Mouse (Mus musculus): ENCODE measurements at regions not wholly inside any gene's neighbourhood (a gene's known extent, or its start where the extent isn't known, plus 50 kb on each side); places are given as distances from the start of the nearest gene placed in this dataset.
A peak's percentile ranks its signal among the peaks of the same experiment; 100 is the strongest.
"Not testable (repeated sequence)": the region's sequence is repeated elsewhere in the genome, so short reads cannot be mapped to it uniquely, and the experiment has no call there.

DNA sequence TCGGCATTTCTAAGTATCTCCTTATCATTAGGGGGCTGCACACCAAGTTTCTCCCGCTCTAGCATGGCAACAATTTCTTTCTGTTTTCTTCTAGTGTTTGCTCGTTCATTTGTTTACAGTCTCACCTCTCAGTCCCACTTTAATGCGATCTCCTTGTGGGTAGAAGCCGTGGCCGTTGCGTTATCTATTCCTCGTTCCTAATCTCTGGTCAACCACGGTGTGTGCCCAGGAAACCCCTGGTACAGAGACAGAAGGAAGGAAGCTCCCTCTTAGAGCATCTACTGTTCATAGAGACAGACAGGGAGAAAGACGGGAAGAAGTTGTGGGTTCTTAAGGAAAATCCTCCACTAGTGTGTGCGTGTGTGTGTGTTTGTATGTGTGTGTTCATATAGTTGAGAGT, 110.9 kb upstream of the Klf3 start:
- no peak for DNase-seq (ENCODE audit: low read depth, low spot score)

DNA sequence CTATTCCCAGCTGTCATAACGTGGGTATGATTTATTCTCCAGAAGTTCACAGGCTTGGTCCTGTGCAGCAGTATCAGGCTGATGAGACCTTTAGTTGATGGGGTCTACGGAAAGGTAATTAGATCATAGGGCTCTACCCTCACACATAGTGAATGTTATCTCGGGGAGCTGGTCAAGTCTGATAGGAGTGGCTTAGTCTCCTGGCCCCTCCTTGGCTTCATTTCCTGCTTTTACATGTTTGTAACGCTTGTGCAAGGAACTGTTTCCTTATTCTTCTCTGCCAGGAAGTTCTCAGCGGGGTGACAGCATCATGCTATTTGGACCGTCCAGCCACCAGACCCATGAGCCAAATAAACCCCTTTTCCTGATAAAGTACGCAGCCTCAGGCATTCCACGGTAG, 109.6 kb upstream of the Klf3 start:
- no peak for DNase-seq (ENCODE audit: low read depth, low spot score)

DNA sequence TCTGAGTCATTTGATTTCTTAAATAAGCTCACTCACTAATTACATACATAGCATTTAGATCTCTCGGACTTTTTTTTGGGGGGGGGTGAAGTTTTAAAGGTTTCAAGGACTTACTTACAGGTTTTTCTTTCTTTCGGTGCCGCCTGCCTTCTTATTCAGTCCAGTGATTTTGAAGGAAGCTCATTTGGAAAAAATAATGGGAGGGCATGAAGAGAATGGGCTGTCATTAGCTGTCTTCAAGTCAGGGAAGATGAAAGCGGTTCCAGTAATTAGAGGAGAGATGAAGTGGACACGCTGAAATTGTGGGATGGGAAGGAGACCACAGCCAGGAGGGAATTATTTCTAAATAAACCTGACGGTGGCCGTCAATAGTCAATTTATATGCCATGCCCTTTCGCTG, 108.6 kb upstream of the Klf3 start:
- DNase-seq (ENCODE audit: low read depth, low spot score), result no peak

DNA sequence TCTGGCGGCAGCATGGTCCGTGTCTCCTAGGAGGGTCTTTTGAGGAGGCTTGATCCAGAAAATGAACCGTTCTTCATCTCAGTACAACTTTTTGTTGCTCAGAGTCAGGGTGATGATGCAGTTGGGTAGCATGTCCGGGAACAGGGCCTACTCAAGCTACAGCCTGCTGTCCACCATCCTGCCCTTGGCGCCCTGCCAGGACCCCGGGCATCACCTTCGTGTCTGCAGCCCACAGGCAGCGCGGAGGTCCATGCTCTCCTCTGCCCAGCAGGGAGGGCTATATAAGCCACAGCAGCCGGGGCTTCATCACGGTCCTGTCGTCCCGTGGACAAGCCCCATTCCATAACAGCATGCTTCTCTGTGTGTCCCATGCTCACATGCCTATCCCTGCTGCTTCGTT, 107.1 kb upstream of the Klf3 start:
- no peak for DNase-seq (ENCODE audit: low read depth, low spot score)

DNA sequence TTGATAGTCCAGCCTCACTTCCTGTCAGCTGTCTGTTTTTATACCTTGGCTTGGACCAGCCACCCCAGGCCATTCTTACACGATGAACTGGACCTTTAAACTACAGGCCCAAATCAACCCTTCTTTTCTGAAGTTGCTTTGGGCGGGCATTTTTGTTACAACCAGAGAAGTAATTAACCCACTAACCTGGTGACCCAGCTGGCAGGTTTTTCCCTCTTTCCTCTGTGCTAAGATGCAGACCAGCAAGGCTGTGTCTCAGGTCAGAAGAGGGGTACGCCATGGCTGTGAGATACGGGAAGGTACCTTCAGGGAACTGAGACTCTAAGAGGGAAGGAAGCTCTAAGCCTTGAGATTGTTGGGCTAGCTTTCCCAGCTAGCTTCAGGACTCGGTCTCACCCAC, 105.7 kb upstream of the Klf3 start:
- no peak for DNase-seq (ENCODE audit: low read depth, low spot score)

DNA sequence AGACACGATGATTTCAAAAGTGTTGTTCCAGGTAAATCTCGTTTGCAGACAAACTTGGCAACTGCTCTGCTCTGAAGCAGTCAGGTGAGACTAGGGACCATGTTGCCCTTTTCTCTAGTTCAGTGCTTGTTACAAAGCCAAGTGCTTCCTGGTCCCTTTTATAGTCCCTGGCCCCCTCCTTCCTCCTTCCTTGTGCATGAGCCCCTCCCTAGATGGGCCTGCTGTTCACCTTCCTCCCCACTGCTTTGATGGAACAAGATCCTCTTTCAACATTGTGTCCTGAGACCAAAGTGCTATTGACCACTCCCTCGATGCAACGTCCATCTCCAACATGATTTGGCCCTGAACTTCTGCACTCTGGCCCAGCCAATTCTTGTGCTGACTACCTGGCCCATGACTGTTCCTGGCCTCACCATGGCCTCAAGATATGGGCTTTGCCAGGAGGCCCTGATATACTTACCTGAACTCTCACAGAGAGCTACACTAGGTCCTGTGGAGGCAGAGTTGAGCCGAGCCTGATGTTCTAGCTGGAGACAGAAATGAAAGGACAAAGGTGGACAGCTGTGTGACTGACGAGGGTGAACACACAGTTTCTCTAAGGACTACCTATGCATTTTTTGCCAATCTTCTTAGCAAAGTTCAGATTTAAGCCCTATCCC, 104.6 kb upstream of the Klf3 start:
- no peak for DNase-seq (ENCODE audit: low read depth, low spot score)

DNA sequence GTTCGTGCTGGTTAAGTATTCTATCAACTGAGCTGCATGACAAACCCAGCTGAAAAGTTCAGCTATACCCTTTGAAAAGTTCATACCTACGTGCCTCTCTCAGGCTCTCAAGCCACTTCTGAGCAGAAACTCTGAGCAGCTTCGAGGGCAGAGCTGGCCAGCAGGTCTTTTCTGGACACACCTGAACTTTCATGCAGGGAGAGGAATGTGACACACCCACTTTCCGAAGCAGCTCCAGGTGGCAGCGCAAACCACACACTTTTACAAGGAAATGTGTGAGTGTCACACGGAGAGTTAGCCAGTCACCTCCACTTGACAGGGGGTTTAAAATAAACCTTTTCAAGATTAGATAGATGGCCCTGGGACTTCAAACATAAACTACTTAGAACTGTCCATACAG, 103.2 kb upstream of the Klf3 start:
- no peak for DNase-seq (ENCODE audit: low read depth, low spot score)

DNA sequence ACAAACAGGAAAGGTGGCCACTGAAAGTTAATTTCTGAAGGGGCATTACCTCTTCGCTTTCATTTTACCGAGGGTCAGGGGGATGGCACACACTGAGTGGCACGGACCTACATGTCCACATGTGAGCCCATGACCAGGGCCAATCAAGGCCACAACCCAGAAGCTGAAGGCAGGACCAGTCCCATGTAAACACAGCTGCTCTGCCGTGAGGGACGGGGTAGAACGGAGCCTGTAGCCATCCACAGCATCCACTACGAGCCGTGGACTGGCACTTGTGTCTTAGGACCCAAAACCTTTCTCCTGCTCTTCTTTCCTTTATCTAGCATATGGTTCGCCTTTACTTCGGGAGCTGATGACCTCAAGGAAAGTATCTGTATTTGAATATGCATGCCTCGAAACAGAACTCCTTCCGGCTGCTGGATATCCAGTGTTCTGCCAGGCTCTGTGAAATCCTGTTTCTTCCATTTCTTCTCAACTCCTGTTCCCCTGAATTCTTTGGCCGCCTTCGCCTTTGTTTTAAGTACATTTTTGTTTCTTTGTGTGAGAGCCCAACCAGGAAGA, 101.9 kb upstream of the Klf3 start:
- DNase-seq (ENCODE audit: low read depth, low spot score), result no peak

DNA sequence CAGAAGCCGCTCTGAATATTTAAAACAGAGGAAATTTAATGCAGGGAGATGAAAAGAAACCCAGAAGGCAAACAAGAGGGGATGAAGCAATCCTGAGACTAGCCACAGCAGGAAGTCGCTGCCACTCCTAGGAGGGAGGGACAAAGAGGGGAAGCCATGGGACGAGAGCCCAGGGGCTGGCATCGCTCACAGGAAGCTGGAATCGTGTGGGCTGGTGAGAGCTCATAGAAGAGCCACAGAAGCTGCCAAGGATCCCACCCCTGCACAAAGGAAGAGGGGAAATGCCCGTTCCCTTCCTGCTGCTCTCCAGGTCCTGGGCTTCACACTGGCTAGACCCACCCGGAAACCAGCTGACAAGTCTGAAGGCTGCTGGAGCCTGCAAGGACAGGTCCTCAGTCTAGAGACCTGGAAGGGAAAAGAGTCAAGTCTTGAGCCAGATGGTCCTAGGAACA, 101.4 kb upstream of the Klf3 start:
- no peak for DNase-seq (ENCODE audit: low read depth, low spot score)

DNA sequence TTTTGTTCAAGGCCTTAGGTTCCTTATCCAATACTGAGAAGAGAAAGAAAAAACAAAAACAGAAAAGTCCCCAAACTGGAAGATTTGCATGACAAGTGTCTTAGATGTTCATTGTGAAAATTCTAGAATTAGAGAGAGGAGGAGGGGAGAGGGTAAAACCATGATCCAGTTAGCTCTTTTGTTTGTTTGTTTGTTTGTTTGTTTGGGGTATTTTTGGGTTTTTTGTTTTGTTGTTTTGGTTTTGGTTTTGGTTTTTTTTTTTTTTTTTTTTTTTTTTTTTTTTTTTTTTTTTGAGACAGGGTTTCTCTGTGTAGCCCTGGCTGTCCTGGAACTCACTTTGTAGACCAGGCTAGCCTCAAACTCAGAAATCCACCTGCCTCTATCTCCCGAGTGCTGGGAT, 100.8 kb upstream of the Klf3 start:
- not testable (repeated sequence) for DNase-seq (ENCODE audit: low read depth, low spot score)

DNA sequence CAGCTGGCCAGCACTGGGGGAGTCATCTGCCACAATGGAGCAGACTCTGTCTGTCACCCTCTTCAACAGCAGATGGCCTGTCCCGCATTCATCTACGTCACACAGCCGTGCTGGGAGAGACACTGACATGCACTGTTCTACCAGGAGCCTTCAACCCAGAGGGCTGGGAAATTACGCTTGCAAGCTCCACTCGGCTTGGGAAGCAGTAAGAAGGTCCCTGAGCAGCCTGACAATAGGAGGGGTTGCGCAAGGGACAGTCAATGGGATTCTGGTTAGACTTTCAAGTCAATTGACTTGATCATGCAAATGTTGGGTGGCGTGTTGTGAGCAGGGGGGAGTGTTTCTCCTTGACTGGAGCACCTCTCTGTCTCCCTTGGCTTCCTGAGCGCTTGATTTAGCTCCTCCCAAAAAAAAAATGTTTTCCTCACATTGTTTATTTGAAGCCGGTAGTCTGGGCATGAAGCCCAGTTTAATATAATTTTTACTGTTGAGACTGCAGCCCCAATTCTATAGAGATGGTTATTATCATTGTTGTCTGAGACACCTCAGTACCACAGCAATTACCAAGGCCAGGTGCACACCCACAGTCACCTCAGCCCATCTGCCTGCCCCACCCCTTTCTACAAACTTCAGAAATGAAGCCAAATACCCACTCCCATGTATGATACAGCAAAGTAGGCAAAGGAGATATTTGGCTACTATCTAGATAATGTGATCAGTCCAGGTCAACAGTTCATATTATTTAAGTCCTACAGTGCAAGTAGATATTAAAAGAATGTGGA, 99.9 kb upstream of the Klf3 start:
- DNase-seq (ENCODE audit: low read depth, low spot score), result no peak

DNA sequence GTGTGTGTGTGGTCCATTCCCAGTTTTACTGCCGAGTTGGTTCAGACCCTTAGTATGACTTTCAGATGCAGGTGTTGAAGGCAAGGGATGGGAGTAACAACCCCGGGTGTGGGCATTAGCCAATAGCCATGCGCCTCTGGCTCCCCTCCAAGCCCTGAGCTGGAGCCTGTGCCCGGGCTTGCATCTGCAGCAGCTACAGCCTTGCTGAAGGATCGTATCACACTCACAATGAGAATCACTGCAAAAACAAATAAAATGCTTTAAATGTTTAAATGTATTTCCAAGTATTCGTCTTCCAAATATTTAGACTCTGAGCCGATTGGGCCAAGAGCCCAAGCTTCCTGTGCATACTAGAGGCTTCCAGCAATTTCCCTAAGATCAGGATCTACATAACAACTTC, 99.0 kb upstream of the Klf3 start:
- no peak for DNase-seq (ENCODE audit: low read depth, low spot score)

DNA sequence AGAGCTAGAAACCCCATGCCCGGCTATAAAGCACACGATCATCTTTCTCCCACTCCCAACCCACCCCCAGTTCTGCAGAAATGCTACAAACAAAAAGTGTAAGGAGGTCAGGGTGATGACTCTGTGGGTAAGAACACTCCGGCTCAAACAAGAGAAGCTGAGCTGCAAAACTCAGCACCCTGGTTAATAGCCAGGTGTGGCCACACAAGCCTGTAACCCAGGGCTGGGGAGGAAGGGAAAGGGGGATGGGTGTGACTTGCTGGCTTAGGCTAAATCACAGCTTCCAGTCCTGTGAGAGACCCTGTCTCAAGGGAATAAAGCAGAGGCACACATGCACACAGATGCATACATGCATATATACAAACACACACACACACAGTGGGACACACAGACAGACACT, 96.6 kb upstream of the Klf3 start:
- no peak for DNase-seq (ENCODE audit: low read depth, low spot score)

DNA sequence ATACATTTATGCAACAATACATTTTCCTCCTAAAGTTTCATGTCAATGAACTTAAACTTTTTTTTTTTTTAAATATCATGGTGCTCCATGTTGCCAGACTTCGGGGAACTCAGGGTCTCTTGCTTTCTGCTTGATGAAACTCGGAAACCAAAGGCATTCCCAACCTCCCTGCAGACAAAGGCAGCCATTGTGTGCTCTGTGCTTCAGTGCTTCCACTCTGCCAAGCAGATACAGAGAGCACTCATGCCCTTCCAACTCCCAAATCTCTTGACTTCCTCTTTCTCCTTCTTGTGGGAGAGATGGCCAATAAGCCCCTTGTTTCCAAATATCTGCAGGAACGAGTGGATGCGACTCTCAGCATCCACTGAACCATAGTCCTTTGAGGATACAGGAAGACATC, 94.0 kb upstream of the Klf3 start:
- DNase-seq (ENCODE audit: low read depth, low spot score), result no peak

DNA sequence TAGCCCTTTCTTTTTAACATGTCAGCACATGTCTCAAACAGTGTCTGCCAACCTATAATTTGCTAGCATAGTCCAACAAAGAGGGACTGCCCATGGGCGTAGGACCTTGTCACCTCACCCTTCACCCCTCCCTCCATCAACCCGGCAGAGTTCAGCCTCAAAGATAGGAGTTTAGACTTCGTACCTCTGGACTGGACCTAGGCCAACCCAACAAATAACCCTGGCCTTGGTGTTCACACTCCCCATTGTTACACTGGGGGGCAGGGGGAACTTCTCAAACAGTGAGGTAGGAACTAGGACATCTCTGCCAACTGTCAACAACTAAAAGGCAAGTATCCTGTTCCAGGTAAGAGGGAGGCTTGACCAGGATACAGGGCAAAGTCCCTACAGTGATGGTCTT, 93.0 kb upstream of the Klf3 start:
- no peak for DNase-seq (ENCODE audit: low read depth, low spot score)

DNA sequence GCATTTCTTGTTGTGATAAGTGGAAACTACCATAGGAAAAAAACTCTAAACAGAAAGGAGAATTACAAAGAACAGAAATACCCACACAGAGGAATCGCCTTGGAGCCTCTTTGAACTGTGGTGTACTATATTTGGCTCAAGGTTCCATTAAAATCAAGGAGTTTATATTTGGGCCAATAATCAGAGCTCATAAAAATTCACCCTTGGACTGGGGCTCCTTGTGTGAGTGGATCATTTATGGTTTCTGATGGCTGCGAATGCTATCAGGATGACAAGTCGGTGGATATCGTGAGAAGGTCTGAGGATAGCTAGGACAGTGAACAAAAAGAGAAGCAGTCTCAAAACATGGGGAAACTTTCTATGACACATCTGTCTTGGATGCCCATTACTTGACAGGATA, 92.2 kb upstream of the Klf3 start:
- DNase-seq (ENCODE audit: low read depth, low spot score), result no peak

DNA sequence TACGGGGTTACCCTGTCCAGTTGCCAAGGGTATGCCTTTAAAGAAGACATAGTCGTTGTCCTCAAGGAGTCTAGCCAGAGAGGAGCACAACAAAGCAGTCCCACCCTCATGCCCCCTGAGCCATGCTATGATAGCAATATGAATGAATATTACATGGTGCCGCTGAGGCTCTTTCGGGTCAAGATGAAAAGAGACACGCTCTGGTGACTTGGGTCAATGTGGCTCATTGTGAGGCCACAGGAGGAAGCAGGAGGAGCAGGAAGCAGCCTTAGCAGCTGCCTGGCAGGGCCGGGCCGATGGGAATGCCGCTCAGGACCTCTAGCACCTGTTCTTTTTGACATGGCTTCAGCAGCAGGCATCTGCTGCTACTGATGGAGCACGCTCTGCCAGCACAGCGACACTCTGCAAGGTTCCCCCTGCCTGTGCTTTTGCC, 89.0 kb upstream of the Klf3 start:
- no peak for DNase-seq (ENCODE audit: low read depth, low spot score)

DNA sequence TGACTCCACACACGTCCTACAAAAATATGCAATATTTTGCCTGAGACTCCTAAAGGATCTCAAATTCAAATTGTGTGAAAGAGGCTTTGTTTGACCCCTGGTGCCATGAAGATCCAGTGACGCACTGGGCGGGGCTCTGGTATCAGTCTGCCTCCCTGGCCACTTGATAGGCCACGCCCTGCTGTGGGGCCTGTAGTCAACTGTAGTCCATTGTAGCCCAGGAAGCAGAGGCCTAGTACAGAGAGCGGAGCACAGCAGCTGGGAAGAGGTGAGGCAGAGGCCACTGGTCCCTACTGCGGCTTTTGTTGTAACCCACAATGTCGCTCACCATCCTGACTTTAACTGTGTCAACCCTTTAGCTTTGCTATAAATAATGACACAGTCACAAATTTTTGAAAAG, 88.5 kb upstream of the Klf3 start:
- peak; percentile 85 for DNase-seq (ENCODE audit: low read depth, low spot score)

DNA sequence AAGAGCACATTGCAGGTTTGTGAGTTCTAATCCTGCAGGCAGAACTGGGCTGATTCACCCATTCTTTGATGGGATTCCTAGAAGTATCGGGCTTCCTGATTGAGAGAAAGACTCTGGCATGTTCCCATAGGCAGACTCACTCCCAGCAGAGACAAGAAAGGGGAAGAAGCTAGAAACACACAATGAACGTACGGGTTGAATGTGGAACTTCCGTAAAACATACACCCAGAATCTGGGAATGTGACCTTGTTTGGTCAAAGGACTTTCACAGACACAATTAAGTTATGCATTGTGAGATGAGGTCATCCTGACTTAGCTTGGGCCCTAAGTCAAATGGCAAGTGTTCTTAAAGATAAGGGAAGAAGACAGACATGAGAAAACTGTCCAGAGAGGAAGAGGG, 86.6 kb upstream of the Klf3 start:
- no peak for DNase-seq (ENCODE audit: low read depth, low spot score)

DNA sequence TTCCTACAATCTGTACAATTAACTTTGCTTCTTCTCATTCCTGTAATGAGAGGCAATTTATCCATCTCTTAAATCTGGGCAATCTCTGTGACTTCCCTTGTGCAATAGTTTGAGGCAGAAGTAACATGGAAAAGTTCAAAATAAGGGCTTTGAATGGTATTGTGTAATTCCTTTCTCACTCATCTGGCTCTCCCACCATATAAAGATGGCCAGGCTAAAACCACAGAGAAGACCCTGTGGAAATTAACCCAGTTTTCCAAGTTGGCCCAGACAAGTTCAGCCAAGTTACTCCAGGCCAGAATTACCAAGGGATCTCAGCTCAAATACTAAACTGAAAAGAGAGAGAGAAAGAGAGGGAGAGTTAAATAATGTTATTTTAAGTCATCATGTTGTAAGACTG, 81.0 kb upstream of the Klf3 start:
- no peak for DNase-seq (ENCODE audit: low read depth, low spot score)

DNA sequence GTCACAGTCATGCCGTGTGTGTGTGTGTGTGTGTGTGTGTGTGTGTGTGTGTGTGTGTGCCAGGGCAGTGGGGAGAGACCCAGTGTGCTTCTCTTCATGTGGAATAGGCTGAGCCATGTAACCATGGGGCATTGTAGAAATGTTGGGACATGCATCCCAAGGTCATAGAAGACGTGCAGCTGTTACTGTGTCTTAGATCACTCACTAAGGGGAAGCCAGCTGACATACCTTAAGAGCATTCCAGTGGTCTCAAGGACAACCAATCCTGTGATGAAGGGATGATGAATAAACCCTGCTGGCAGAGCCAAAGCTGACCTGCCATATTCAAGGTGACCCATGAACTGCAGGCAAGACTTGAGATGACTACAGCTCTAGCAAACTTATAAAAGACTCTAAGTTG, 75.3 kb upstream of the Klf3 start:
- DNase-seq (ENCODE audit: low read depth, low spot score), result no peak

DNA sequence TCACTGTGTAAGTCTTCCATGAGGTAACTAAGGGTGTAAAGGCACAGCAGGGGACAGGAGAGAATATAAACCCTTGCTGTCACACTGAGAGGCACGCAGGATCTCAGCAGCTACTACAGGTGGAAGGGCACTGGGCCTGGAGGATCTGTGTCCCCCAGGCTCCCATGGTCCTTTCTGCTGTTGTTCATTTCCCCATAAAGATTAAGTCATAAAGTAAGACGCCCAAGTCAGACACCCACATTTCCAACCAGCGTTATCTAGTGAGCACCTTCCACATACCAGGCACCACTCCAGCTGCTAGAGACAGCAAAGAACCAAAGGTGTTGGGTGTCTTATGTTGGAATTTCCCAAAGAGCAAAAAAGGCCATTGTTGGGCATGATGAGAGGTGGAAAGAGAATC, 70.8 kb upstream of the Klf3 start:
- no peak for DNase-seq (ENCODE audit: low read depth, low spot score)

DNA sequence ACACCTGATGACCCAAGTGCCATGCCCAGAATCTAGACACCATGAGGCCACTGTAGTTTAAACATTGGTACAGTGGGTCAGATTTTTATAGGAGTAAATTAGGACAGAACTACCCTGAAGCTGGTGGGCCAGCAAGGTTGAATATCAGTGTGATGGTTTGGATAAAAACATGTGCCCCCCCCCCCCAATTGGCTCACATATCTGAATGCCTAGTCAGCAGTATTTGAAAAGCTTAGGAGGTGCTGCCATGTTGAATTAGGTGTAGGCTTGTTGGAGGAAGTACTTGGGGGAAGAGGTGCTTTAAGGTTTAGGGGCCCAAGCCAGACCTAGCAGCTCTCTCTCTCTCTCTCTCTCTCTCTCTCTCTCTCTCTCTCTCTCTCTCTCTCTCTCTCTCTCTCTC, 66.2 kb upstream of the Klf3 start:
- DNase-seq (ENCODE audit: low read depth, low spot score), result no peak
